Mouse (Mus musculus): ENCODE measurements around the gene Gm49369.

DNA sequence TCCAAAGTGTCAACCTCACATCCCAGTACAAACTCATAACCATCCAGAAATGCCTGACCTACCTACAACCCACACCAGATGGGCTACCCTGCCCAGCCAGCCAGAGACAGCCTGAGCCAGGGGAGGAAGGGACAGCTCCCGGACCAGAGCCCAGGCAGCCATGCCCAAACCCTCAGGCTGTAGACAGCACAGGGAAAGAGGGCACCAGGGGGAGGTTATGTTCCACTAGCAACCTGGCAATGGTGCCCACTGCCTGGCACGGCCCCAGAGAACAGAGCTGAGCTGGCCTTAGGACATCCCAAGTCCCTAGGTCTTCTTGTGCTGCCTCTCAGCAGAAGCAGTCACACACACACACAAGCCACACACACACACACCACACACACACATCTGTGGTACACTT lies 13.6 kb downstream of the Gm49369 start:
- TF ChIP-seq CTCF (IDR thresholded peaks at IDR 0.05; ENCODE audit: low read depth) (no peak), EP300 (optimal IDR thresholded peaks at IDR 0.05) (no peak)
